Mouse (Mus musculus): Measurements from ENCODE around the gene Pced1b.

Pced1b gene

GRCm38 (mm10) chr15:97258483-97259230 is 11.8 kb downstream of the Pced1b start:
- no peak for DNase-seq

GRCm38 (mm10) chr15:97259300-97259699 is 12.4 kb downstream of the Pced1b start:
- DNase-seq: no peak

- no peak for DNase-seq
These were observed 13.2 kb downstream of the Pced1b start for GRCm38 (mm10) chr15:97259968-97260597.

- DNase-seq: no peak
These were observed 15.3 kb downstream of the Pced1b start for GRCm38 (mm10) chr15:97262251-97262650.

- DNase-seq: no peak
These were observed 19.4 kb downstream of the Pced1b start for GRCm38 (mm10) chr15:97266236-97266845.

GRCm38 (mm10) chr15:97267094-97267695 is 20.3 kb downstream of the Pced1b start:
- no peak for DNase-seq

GRCm38 (mm10) chr15:97271985-97272697 is 25.2 kb downstream of the Pced1b start:
- no peak for DNase-seq

GRCm38 (mm10) chr15:97272831-97273230 is 25.9 kb downstream of the Pced1b start:
- DNase-seq: no peak

GRCm38 (mm10) chr15:97275626-97276395 is 28.9 kb downstream of the Pced1b start:
- DNase-seq: no peak

GRCm38 (mm10) chr15:97276660-97277153 is 29.8 kb downstream of the Pced1b start:
- no peak for DNase-seq

- no peak for DNase-seq
These were observed 30.4 kb downstream of the Pced1b start for GRCm38 (mm10) chr15:97277328-97277727.

GRCm38 (mm10) chr15:97278340-97278948 is 31.5 kb downstream of the Pced1b start:
- DNase-seq: no peak

GRCm38 (mm10) chr15:97280131-97280530 is 33.2 kb downstream of the Pced1b start:
- DNase-seq: no peak

GRCm38 (mm10) chr15:97280776-97281175 is 33.9 kb downstream of the Pced1b start:
- no peak for DNase-seq

- DNase-seq: no peak
These were observed 35.0 kb downstream of the Pced1b start for GRCm38 (mm10) chr15:97281712-97282571.

GRCm38 (mm10) chr15:97282572-97282881 is 35.6 kb downstream of the Pced1b start:
- DNase-seq: no peak

- no peak for DNase-seq
These were observed 37.3 kb downstream of the Pced1b start for GRCm38 (mm10) chr15:97284201-97284600.

- DNase-seq: no peak
These were observed 38.8 kb downstream of the Pced1b start for GRCm38 (mm10) chr15:97285665-97286212.

GRCm38 (mm10) chr15:97286731-97287130 is 39.8 kb downstream of the Pced1b start:
- no peak for DNase-seq

GRCm38 (mm10) chr15:97287436-97288143 is 40.7 kb downstream of the Pced1b start:
- DNase-seq: no peak
